Mouse (Mus musculus) left cerebral cortex, postnatal 25 days (tissue): ENCODE measurements around the gene Trim14. TPM values are rescaled to one million over a fixed set of nuclear protein-coding genes. Genes with fewer than 3 reads are reported as not detected.

Experiments
- DNase-seq, 2 experiments: peaks; one replicate each; pipeline ENCODE4 v3.0.0; 2022; ENCODE audit warnings: low spot score in 2 of 2, mixed read lengths in 1 of 2
- intact Hi-C: fragments of 180-260 bp; cut with DNase I; formaldehyde crosslinking; loops from one replicate; pipeline ENCODE4 v1.15.1; 2025
- total RNA-seq, 2 experiments: library from RNA; stranded (reverse); gene quantifications; 2 replicates each; pipeline ENCODE4 v1.2.3; 2021

Gene Trim14
- total RNA-seq, 2 experiments from 2014 or later: 0.76 to 1.4 TPM

- intact Hi-C loops: no loop called here
- no peak for DNase-seq
Measured at GRCm38 (mm10) chr4:46564247-46564646, 28.3 kb upstream of the Trim14 start.

GRCm38 (mm10) chr4:46563847-46564246, 27.9 kb upstream of the Trim14 start:
- DNase-seq: no peak

GRCm38 (mm10) chr4:46562841-46563240, 26.9 kb upstream of the Trim14 start:
- intact Hi-C loops: no loop called here

More at GRCm38 (mm10) chr4:46563847-46564246, 27.9 kb upstream of the Trim14 start:
- intact Hi-C loops: no loop called here

GRCm38 (mm10) chr4:46562037-46562436, 26.1 kb upstream of the Trim14 start:
- intact Hi-C loops: no loop called here
- no peak for DNase-seq

More at GRCm38 (mm10) chr4:46562841-46563240, 26.9 kb upstream of the Trim14 start:
- no peak for DNase-seq

- no peak for DNase-seq
Measured at GRCm38 (mm10) chr4:46560069-46560705, 24.2 kb upstream of the Trim14 start.

GRCm38 (mm10) chr4:46558672-46559667, 23.0 kb upstream of the Trim14 start:
- intact Hi-C loops: no loop called here

More at GRCm38 (mm10) chr4:46560069-46560705, 24.2 kb upstream of the Trim14 start:
- intact Hi-C loops: no loop called here

GRCm38 (mm10) chr4:46556933-46557332, 21.0 kb upstream of the Trim14 start:
- intact Hi-C loops: no loop called here

More at GRCm38 (mm10) chr4:46558672-46559667, 23.0 kb upstream of the Trim14 start:
- no peak for DNase-seq

GRCm38 (mm10) chr4:46555762-46556161, 19.8 kb upstream of the Trim14 start:
- DNase-seq: no peak
- intact Hi-C loops: no loop called here

More at GRCm38 (mm10) chr4:46556933-46557332, 21.0 kb upstream of the Trim14 start:
- DNase-seq: no peak

GRCm38 (mm10) chr4:46554295-46555069, 18.5 kb upstream of the Trim14 start:
- intact Hi-C loops: no loop called here
- peak in 1 of 2 experiments; percentile 28 for DNase-seq

- intact Hi-C loops: no loop called here
- no peak for DNase-seq
Measured at GRCm38 (mm10) chr4:46553864-46554263, 17.9 kb upstream of the Trim14 start.

- DNase-seq: no peak
- intact Hi-C loops: no loop called here
Measured at GRCm38 (mm10) chr4:46550406-46550805, 14.5 kb upstream of the Trim14 start.

GRCm38 (mm10) chr4:46549979-46550378, 14.0 kb upstream of the Trim14 start:
- DNase-seq: peak in 1 of 2 experiments; percentile 28
- intact Hi-C loops: no loop called here

- intact Hi-C loops: no loop called here
- DNase-seq: no peak
Measured at GRCm38 (mm10) chr4:46546709-46547108, 10.8 kb upstream of the Trim14 start.

- intact Hi-C loops: no loop called here
- no peak for DNase-seq
Measured at GRCm38 (mm10) chr4:46545498-46545897, 9.6 kb upstream of the Trim14 start.

- DNase-seq: no peak
Measured at GRCm38 (mm10) chr4:46544313-46544712, 8.4 kb upstream of the Trim14 start.

GRCm38 (mm10) chr4:46543366-46544050, 7.6 kb upstream of the Trim14 start:
- intact Hi-C loops: no loop called here
- no peak for DNase-seq

More at GRCm38 (mm10) chr4:46544313-46544712, 8.4 kb upstream of the Trim14 start:
- intact Hi-C loops: no loop called here

GRCm38 (mm10) chr4:46541707-46542106, 5.8 kb upstream of the Trim14 start:
- intact Hi-C loops: no loop called here
- no peak for DNase-seq

GRCm38 (mm10) chr4:46539167-46539566, 3.2 kb upstream of the Trim14 start:
- intact Hi-C loops: no loop called here
- DNase-seq: no peak
